Mouse (Mus musculus) heart, adult 18-20 months (tissue): ENCODE results near the gene Igfbp4. TPM values are rescaled to one million over a fixed set of nuclear protein-coding genes. Genes with fewer than 3 reads are reported as not detected.

Source experiments
- total RNA-seq, 2 experiments: library from RNA; stranded (reverse); gene quantifications; 2 replicates each; pipeline ENCODE4 v1.2.3; 2021

The Igfbp4 gene
- total RNA-seq, 2 experiments from 2014 or later: 82.2 to 94.0 TPM

Other genes starting within 250 kb of the Igfbp4 start
- 10 to 100 TPM; 71.7 to 73.3 TPM for gene Msl1, start 245.7 kb upstream of the Igfbp4 start, total RNA-seq
- gene Casc3, start 236.3 kb upstream of the Igfbp4 start, total RNA-seq: 10 to 100 TPM; 17.2 to 19.3 TPM
- under 1 TPM; 0.72 to 0.82 TPM for gene Rapgefl1, start 204.5 kb upstream of the Igfbp4 start, total RNA-seq
- gene Wipf2, start 177.6 kb upstream of the Igfbp4 start, total RNA-seq: 10 to 100 TPM in 1 of 2 experiments, 1 to 10 TPM in 1; 7.3 to 10.1 TPM
- gene Cdc6, start 133.4 kb upstream of the Igfbp4 start, total RNA-seq: under 1 TPM; 0.40 to 0.41 TPM
- gene Rara, start 113.4 kb upstream of the Igfbp4 start, total RNA-seq: 10 to 100 TPM in 1 of 2 experiments, 1 to 10 TPM in 1; 8.7 to 10.1 TPM
- under 1 TPM; 0.36 to 0.45 TPM for gene Gjd3, start 58.2 kb upstream of the Igfbp4 start, total RNA-seq
- 1 to 10 TPM; 1.5 to 1.8 TPM for gene Top2a, start 17.1 kb upstream of the Igfbp4 start, total RNA-seq
- gene Tns4, start 48.1 kb downstream of the Igfbp4 start, total RNA-seq: under 1 TPM; 0.07 to 0.18 TPM
- gene Ccr7, start 113.8 kb downstream of the Igfbp4 start, total RNA-seq: 1 to 10 TPM in 1 of 2 experiments, under 1 TPM in 1; 0.30 to 2.8 TPM
- 10 to 100 TPM; 42.0 to 46.3 TPM for gene Smarce1, start 189.8 kb downstream of the Igfbp4 start, total RNA-seq
- 10 to 100 TPM; 27.8 to 33.0 TPM for gene Krt222, start 202.8 kb downstream of the Igfbp4 start, total RNA-seq
- not detected for gene Krt24, start 244.0 kb downstream of the Igfbp4 start, total RNA-seq